Mouse (Mus musculus) midbrain, embryonic 12.5 days (tissue): ENCODE measurements around the gene Rasal2. TPM values are rescaled to one million over a fixed set of nuclear protein-coding genes. Genes with fewer than 3 reads are reported as not detected.
A peak's percentile ranks its signal among the peaks of the same experiment; 100 is the strongest.

Source experiments
- ATAC-seq: fragments of 200-750 bp; cut with Nextera tagmentation; 2 replicates; pipeline ENCODE4 v1.8.0; 2017; ENCODE audit warnings: low read depth, moderate TSS enrichment, moderate library complexity; ENCODE audit not compliant: low FRiP score
- H3K27ac ChIP-seq: fragments of 300-500 bp; sonication (generic); replicated peaks from 2 replicates; pipeline ENCODE4 v1.5.1; 2016; ENCODE audit warnings: mild to moderate bottlenecking
- H3K27me3 ChIP-seq: fragments of 300-500 bp; sonication (generic); 2 replicates; pipeline ENCODE4 v1.6.1; 2016; ENCODE audit warnings: mild to moderate bottlenecking
- H3K36me3 ChIP-seq: fragments of 300-500 bp; sonication (generic); 2 replicates; pipeline ENCODE4 v1.6.1; 2016
- H3K4me1 ChIP-seq: fragments of 300-500 bp; sonication (generic); 2 replicates; pipeline ENCODE4 v1.6.1; 2016
- H3K4me2 ChIP-seq: fragments of 300-500 bp; sonication (generic); replicated peaks from 2 replicates; pipeline ENCODE4 v1.6.1; 2016; ENCODE audit warnings: mild to moderate bottlenecking, moderate library complexity
- H3K4me3 ChIP-seq: fragments of 300-500 bp; sonication (generic); 2 replicates; pipeline ENCODE4 v1.5.1; 2016; ENCODE audit warnings: mild to moderate bottlenecking
- H3K9ac ChIP-seq: fragments of 300-500 bp; sonication (generic); replicated peaks from 2 replicates; pipeline ENCODE4 v1.6.1; 2016; ENCODE audit warnings: mild to moderate bottlenecking, moderate library complexity
- H3K9me3 ChIP-seq: fragments of 300-500 bp; sonication (generic); 2 replicates; pipeline ENCODE4 v1.6.1; 2016; ENCODE audit warnings: mild to moderate bottlenecking
- WGBS: fragments of 180-500 bp; shearing (Covaris S2); methylation state at CpG from one replicate; pipeline ENCODE4 v1.1.7; 2016; 5-methylcytosine and 5-hydroxymethylcytosine counted together
- polyA plus RNA-seq: library from polyadenylated mRNA; unstranded; fragments of >200 nt; fragmentation: Nextera tagmentation; extraction: Ambion mirVana; gene quantifications from 2 replicates; pipeline ENCODE4 v1.2.1, GENCODE M21; 2016

The Rasal2 gene
- polyA plus RNA-seq, 1 experiment from 2014 or later: 36.4 TPM

DNA sequence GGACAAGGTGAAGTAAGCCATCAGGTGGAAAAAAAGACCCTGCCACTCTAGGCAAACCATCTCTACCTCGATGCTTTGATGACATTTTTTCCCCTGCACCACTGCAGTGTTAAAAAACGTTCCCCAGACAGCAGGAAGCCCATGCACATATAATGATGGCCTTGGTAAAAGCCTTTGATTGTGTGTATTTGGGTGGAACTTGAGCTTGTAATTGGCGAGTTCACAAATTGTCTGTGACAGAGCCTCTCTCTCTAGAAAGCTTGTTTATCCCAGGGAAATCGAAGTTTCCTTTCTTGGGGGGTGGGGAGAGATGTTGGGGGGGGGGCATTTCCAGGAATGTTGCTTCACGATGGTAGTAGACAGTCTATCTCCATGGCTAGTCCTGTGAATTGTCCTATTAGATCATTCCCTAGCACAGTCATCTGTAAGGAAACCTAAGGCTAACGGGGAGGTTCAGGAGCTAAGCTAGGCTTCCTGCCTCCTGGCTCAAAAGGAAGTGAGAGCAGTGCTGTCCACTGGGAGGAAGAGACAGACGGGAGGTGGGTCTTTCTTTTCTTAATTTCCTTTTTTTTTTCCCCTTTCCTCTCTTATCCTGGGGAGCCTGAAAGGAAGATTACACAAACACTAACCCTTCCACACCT, 35.9 kb upstream of the Rasal2 start:
- Histone ChIP-seq H3K4me2 (no peak overlapping the region), H3K36me3 (no peaks in the 10 kb centered on the region), H3K4me3 (no peak overlapping the region), H3K9ac (no peak overlapping the region), H3K4me1 (peaks cover 67% of the 10 kb centered on the region), H3K9me3 (no peaks in the 10 kb centered on the region), H3K27ac (no peak overlapping the region), H3K27me3 (peaks cover 18% of the 10 kb centered on the region)
- WGBS: 33% methylated on average over 7 of the region's 7 CpGs
- peak; percentile 7; the same call in 1 of the 2 replicates for ATAC-seq

DNA sequence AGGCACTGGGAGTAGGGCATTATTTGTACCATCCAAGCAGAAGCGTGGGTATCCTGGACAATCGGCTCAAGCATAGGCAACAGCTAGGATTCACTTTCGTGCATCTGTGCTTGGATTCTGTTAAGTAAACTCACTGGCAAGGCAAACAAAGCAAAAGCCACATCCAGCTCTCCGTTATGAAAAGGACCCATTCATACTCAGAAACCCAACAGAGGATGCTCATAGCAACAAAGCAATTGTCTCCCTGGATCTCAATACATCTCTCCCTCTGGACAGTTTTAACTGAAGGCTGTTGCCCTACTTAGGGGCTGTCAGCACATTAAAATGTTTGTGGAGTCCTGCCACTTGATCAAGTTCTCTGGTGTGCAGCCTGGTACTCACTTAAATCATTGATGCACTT, 34.7 kb upstream of the Rasal2 start:
- H3K27me3 ChIP-seq: peaks cover 18% of the 10 kb centered on the region
- no peak overlapping the region for H3K4me3 ChIP-seq
- no peak overlapping the region for H3K4me2 ChIP-seq
- H3K9ac ChIP-seq: no peak overlapping the region; the same call in 1 of the 2 replicates
- H3K36me3 ChIP-seq: no peaks in the 10 kb centered on the region
- no peaks in the 10 kb centered on the region for H3K9me3 ChIP-seq
- H3K27ac ChIP-seq: no peak overlapping the region
- peaks cover 65% of the 10 kb centered on the region for H3K4me1 ChIP-seq
- ATAC-seq: no peak
- 44% methylated on average over 4 of the region's 4 CpGs for WGBS

DNA sequence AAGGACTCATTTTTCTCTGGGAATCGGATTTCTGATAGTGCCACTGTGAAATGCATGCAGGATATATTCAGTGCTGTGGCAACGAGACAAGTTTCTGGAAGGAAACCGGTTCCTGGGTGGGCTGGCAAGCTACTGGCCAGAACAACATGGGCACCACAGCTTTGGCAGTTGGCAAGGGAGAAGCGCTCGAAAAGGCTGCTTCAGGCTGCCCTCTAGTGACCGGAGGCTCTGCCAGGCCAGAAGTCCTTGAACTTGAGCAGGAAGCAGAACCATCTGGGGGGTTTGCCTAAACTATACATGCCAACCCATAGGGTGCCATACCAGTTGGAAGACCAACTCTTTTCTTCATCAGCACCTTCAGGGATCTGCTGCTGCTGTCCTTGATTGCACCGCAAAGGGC, 33.9 kb upstream of the Rasal2 start:
- ATAC-seq: no peak
- Histone ChIP-seq H3K9ac (no peak overlapping the region), H3K27ac (no peak overlapping the region), H3K4me3 (no peak overlapping the region), H3K4me2 (no peak overlapping the region), H3K27me3 (peaks cover 18% of the 10 kb centered on the region), H3K9me3 (no peaks in the 10 kb centered on the region), H3K36me3 (no peaks in the 10 kb centered on the region), H3K4me1 (peaks cover 72% of the 10 kb centered on the region)
- WGBS: 74% methylated on average over 7 of the region's 7 CpGs

DNA sequence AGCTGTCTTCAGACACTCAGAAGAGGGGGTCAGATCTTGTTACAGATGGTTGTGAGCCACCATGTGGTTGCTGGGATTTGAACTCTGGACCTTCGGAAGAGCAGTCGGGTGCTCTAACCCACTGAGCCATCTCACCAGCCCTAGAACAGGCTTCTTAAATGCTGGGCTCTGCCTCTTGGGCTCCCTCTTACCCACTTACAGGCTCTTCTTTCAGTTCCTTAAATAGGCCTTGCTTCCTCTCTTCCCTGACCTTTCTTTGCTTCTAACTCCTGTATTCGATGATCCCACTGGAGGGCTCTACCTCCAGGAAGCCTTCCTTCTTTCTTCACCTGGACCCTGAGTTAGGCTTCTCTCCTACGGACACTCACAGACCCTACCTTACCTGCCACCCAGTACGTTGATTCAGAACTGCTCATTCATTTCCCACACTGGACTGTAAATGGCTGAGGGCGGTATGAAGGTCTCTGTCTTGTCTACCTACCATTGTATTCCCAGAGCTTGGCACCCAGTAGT, 33.1 kb upstream of the Rasal2 start:
- Histone ChIP-seq H3K27me3 (peaks cover 12% of the 10 kb centered on the region), H3K9ac (no peak overlapping the region), H3K36me3 (no peaks in the 10 kb centered on the region), H3K4me2 (no peak overlapping the region), H3K9me3 (no peaks in the 10 kb centered on the region), H3K4me1 (peaks cover 75% of the 10 kb centered on the region), H3K27ac (no peak overlapping the region), H3K4me3 (no peak overlapping the region)
- 85% methylated on average over 5 of the region's 6 CpGs for WGBS
- no peak for ATAC-seq

DNA sequence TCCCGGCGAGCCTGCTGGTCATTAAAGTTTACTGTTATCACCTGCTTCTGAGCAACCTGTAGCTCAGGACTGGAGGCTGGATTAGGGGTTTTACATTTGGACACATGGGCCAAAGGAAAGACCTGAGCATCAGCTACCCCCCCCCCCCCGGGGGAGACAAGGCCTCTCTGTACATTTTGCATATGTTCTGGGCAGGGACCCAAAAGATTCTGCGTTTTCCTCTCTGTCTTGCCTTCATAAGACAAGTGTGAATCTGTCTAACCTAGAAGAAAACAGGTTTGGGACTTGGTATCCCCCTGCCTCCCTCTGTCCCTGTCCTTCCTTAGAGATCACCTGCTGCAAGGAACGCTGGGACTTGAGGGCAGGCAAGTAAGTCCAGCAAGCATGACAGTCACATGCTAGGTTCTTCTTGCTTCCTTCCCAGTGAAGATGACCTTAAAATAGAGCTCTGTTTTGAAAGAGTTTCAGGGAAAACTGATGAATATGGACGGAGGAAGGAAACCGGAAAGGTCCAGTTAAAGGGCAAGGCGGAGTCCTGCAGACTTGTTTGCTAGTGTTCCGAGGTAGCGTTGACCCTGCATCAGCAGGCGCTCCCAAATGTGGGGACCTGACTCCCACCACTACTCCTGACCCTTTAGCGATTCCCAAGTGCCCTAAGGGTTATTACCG, 32.4 kb upstream of the Rasal2 start:
- H3K36me3 ChIP-seq: no peaks in the 10 kb centered on the region
- no peak overlapping the region for H3K4me2 ChIP-seq
- WGBS: 62% methylated on average over 13 of the region's 13 CpGs
- H3K9ac ChIP-seq: no peak overlapping the region
- peaks cover 12% of the 10 kb centered on the region for H3K27me3 ChIP-seq
- no peak for ATAC-seq
- H3K9me3 ChIP-seq: no peaks in the 10 kb centered on the region
- no peak overlapping the region; the same call in 1 of the 2 replicates for H3K27ac ChIP-seq
- peaks cover 75% of the 10 kb centered on the region for H3K4me1 ChIP-seq
- no peak overlapping the region for H3K4me3 ChIP-seq

DNA sequence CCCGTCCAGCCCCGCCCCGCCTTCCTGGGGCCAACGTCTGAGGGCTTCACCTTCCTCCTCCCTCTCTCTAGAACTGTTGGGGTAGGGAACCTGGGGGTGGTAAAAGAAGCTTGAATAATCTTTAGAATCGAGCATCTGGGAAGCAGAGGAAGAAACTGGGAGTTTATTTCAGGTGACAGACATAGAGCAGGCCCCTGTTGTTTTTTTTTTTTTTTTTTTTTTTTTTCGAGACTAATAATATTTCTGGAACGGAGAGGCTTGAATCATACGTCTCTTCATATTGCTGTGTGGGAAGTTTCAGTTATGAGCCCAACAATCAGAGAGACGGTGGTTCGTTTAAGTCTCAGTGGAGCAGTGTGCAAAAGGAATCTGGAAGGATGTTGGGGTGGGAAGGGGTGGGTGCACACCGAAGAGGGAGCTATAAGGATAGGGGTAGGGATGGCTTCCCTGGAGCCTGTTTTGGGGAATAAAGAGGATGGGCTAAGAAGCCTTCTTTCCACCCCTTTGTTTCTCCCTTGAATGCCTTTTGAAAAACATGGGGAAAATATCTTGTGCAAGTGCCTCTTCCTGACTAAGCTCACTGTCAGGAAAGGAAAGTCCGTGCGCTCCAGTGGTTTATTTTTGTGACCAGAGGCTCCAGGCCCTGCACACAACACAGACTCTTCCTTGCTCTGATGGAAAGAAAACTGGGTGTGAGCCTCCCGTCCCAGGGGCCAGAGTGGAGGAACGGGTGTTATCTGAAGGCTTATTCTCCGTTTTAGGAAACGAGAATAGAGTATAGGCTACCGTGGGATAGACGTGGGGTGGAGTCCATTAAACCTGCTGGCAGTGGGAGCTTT, 31.5 kb upstream of the Rasal2 start:
- H3K36me3 ChIP-seq: no peaks in the 10 kb centered on the region
- H3K27me3 ChIP-seq: peaks cover 8% of the 10 kb centered on the region
- H3K4me2 ChIP-seq: peak overlapping the region; percentile 41
- H3K9ac ChIP-seq: no peak overlapping the region; the same call in 1 of the 2 replicates
- no peak for ATAC-seq
- WGBS: 9% methylated on average over 19 of the region's 19 CpGs
- peaks cover 76% of the 10 kb centered on the region for H3K4me1 ChIP-seq
- H3K4me3 ChIP-seq: no peak overlapping the region
- peak overlapping the region; percentile 80 for H3K27ac ChIP-seq
- no peaks in the 10 kb centered on the region for H3K9me3 ChIP-seq

DNA sequence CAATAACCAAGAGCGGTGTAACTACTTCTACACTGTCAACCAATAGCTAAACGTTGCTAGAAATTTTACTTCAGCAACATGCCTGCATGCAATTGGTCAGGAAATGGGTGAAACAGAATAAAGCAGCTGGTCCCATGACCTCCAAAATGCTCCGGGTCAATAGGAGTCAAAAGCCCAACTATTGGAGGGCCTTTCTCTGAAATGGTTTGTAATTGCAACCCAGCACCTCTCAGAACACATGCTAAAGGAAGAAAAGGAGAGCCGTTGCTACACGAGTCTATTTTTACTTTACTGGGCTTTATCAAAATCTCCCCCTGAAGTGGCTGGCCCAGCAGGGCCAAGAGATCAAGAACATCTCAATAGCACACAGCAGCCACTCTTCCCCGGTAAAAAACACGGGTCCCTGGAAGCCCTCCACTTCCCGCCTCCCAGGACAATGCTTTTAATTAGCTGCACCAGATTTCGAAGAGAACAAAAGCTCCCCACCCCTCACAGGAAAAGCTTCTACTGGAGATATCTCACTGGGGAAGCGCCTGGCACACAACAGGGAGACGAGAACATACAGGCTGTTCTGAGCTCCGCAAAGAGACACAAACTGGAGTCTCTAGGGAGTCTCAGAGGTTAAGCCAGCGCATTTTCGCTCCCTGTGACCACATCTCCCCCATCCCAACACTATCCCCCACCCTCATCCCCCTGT, 30.8 kb upstream of the Rasal2 start:
- Histone ChIP-seq H3K27me3 (peaks cover under 1% of the 10 kb centered on the region; the same call in 1 of the 2 replicates), H3K4me2 (peak overlapping the region; percentile 41), H3K4me3 (no peak overlapping the region), H3K9ac (no peak overlapping the region; the same call in 1 of the 2 replicates), H3K4me1 (peaks cover 70% of the 10 kb centered on the region), H3K27ac (peak overlapping the region; percentile 80), H3K9me3 (no peaks in the 10 kb centered on the region), H3K36me3 (no peaks in the 10 kb centered on the region)
- 10% methylated on average over 14 of the region's 14 CpGs for WGBS
- peak; percentile 24; the same call in 1 of the 2 replicates for ATAC-seq

DNA sequence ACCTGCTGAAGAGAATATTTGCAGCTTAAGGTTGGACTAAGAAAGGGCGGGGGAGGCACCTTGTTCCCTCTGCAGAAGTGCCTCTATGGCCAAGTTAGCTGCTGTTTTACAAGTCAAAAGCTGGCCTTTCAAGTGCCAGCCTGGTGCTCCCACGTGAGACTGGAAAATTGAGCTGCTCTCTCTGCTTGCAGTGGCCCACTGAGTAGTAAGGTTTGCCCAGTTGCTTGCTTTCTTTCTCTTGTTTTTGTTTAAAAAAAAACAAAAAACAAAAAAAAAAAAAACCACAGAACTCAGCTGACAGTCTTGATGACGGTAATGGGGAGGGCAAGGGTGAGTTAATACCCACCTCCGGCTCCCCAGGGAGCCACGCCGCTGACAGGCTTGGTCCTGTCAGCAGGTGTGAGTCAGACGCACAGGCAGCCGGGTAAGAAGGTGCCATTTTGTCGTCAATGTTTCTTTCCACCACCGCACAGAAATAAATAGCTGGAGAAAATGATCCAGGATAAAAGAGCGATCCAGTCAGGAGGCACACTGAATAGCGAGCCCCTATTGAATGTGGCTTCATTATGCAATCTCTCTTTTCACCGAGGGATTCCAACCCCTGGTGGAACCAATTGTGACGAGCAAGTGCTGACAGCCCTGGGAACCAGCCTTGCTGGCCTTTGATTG, 27.7 kb upstream of the Rasal2 start:
- peaks cover 51% of the 10 kb centered on the region for H3K4me1 ChIP-seq
- peak overlapping the region; percentile 21 for H3K4me3 ChIP-seq
- under 1% methylated on average over 14 of the region's 14 CpGs for WGBS
- H3K27ac ChIP-seq: peak overlapping the region; percentile 81
- H3K9ac ChIP-seq: no peak overlapping the region
- ATAC-seq: peak; percentile 93
- H3K27me3 ChIP-seq: no peaks in the 10 kb centered on the region
- H3K36me3 ChIP-seq: no peaks in the 10 kb centered on the region
- H3K9me3 ChIP-seq: no peaks in the 10 kb centered on the region
- H3K4me2 ChIP-seq: peak overlapping the region; percentile 47

DNA sequence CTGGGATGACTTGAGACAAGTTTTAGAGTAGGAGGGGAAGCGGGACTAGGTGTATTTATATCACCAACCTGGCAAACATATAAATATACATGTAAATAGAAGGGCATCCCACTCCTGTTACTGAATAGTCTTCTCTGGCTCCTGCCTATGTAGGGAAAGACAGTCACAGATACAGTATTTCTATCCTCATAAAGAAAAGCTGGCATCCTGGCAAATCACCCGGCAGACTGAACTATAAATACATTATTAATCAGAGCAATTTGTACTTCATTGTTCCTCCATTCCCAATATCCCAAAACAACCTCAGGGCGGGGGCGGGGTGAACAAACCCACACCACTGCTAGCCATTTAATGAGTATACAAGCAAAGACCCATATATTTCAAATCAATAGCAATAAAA, 26.7 kb upstream of the Rasal2 start:
- Histone ChIP-seq H3K4me2 (no peak overlapping the region), H3K9ac (no peak overlapping the region), H3K4me3 (no peak overlapping the region), H3K27ac (peak overlapping the region; percentile 81), H3K4me1 (peaks cover 43% of the 10 kb centered on the region), H3K27me3 (no peaks in the 10 kb centered on the region), H3K36me3 (no peaks in the 10 kb centered on the region), H3K9me3 (no peaks in the 10 kb centered on the region)
- 78% methylated on average over 4 of the region's 4 CpGs for WGBS
- ATAC-seq: no peak

DNA sequence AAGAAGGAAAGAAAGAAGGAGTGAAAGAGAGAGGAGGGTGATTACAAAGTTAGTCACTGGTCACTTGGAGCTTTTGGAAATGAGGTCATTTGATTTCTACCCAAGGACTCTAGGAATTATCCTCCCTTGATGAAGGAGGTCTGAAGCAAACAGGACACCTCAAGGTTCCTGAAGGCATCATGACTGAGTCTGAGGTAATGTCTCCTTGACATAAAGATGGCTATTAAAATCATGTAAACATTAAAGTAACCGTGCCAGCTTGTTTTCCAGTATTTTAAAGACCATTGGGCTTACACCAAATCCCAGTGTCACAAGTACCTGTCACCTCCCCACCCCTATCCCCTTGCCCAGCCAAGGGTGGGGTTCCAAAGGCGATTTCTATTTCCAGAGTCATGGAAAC, 25.9 kb upstream of the Rasal2 start:
- WGBS: 87% methylated on average over 2 of the region's 2 CpGs
- Histone ChIP-seq H3K27me3 (no peaks in the 10 kb centered on the region), H3K4me3 (no peak overlapping the region), H3K27ac (no peak overlapping the region), H3K4me1 (peaks cover 36% of the 10 kb centered on the region), H3K4me2 (no peak overlapping the region), H3K9ac (no peak overlapping the region), H3K36me3 (no peaks in the 10 kb centered on the region), H3K9me3 (no peaks in the 10 kb centered on the region)
- no peak for ATAC-seq

DNA sequence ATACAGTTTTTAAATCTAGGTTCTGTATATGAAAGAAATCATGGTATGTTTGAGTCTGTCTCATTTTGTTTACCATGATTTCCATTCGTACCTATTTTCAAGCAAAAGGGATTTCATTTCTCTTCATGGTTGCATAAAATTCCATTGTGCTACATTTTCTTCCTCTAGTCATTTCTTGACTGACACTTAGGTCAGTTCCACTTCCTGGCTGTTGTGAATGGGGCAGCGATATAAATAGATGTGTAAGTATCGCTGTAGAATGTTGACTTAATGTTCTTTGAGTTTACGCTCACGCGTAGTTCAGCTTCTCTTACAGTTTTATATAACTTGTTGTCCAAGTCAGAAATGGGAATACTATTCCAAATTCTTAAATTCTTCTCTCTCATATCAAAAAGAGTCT, 23.5 kb upstream of the Rasal2 start:
- ATAC-seq: no peak
- Histone ChIP-seq H3K9me3 (no peaks in the 10 kb centered on the region), H3K4me1 (peaks cover 18% of the 10 kb centered on the region), H3K27ac (no peak overlapping the region), H3K27me3 (no peaks in the 10 kb centered on the region), H3K4me2 (no peak overlapping the region), H3K36me3 (no peaks in the 10 kb centered on the region), H3K4me3 (no peak overlapping the region), H3K9ac (no peak overlapping the region)
- 86% methylated on average over 6 of the region's 6 CpGs for WGBS
